In genomic region chr13:19195456-19195855, GRCm38 (mm10) we compare ENCODE assay signal across 24 mouse cellular contexts.
DNase-seq lines count a peak whose midpoint lies in the region; ATAC-seq lines count a peak whose summit lies in the region.
"Had no signal": no experiment of that assay in that cellular context is flagged by ENCODE, and none has a peak within 500 bp of the region (broad histone marks: within the 10 kb centered on the region; RNA-seq: fewer than 3 reads in every experiment).

No protein-coding gene starts in this region.

- intact Hi-C loops in heart, postnatal 14 days (cut with DNase I) = no loop called here

- DNase-seq in lung, postnatal 25 days (ENCODE audit: low spot score) = peak; percentile 12
- no peak for DNase-seq in lung, postnatal 10 days
- peak; percentile 48 for DNase-seq in 416B (ENCODE audit: low read depth)
- no peak for DNase-seq in kidney, postnatal 4 days
- DNase-seq in heart, postnatal 14 days = no peak
- no peak for DNase-seq in testis, postnatal 10 days (ENCODE audit: low spot score)
- DNase-seq: adrenal gland, adult 8-10 months; adrenal gland, postnatal 14 days; adrenal gland, postnatal 36 days; B cell, adult 2 months; cerebellum, adult 11-12 months; cerebellum, adult 2 months; cerebellum, adult 9-10 months; cerebellum, postnatal 10 days; cerebellum, postnatal 25 days; embryo, embryonic 11 days; forebrain, postnatal 0 days had no signal

- peak; percentile 76 for ATAC-seq in common myeloid progenitor, adult 5-6 weeks (replicated peaks; ENCODE audit: low read depth, poor library complexity, severe bottlenecking)
- ATAC-seq in megakaryocyte, adult 5-6 weeks (ENCODE audit: poor library complexity, severe bottlenecking) = peak; percentile 97
- ATAC-seq: activated CD4-positive, CD25-positive, alpha-beta regulatory T cell, adult 4 months; CD4-positive, CD25-positive, alpha-beta regulatory T cell, adult 4 months; forebrain, embryonic 13.5 days; forebrain, embryonic 15.5 days; forebrain, postnatal 0 days; Patski had no signal

Comparison
In these comparisons a context has a peak if more than half of its experiments do, and no peak if none do; other contexts are left out.
1. DNase-seq: peak in lung, postnatal 25 days (single experiment) and 416B (single experiment); none in lung, postnatal 10 days (single experiment), kidney, postnatal 4 days (0 of 2), heart, postnatal 14 days (0 of 2) and testis, postnatal 10 days (single experiment).